Mouse (Mus musculus): ENCODE measurements at regions not wholly inside any gene's neighbourhood (a gene's known extent, or its start where the extent isn't known, plus 50 kb on each side); places are given as distances from the start of the nearest gene placed in this dataset.
"Not testable (repeated sequence)": the region's sequence is repeated elsewhere in the genome, so short reads cannot be mapped to it uniquely, and the experiment has no call there.

- DNase-seq (ENCODE audit: low read depth, low spot score), result no peak
Observed at GRCm38 (mm10) chr1:165017793-165018192, 82.5 kb upstream of the Xcl1 start.

GRCm38 (mm10) chr1:165014328-165014727 lies 79.0 kb upstream of the Xcl1 start:
- DNase-seq (ENCODE audit: low read depth, low spot score), result no peak

- no peak for DNase-seq (ENCODE audit: low read depth, low spot score)
Observed at GRCm38 (mm10) chr1:165013428-165013827, 78.1 kb upstream of the Xcl1 start.

- DNase-seq (ENCODE audit: low read depth, low spot score), result no peak
Observed at GRCm38 (mm10) chr1:165012376-165012775, 77.0 kb upstream of the Xcl1 start.

- no peak for DNase-seq (ENCODE audit: low read depth, low spot score)
Observed at GRCm38 (mm10) chr1:164999515-164999914, 64.2 kb upstream of the Xcl1 start.

- DNase-seq (ENCODE audit: low read depth, low spot score), result no peak
Observed at GRCm38 (mm10) chr1:164998621-164999020, 63.3 kb upstream of the Xcl1 start.

GRCm38 (mm10) chr1:164997660-164998059 lies 62.3 kb upstream of the Xcl1 start:
- DNase-seq (ENCODE audit: low read depth, low spot score), result no peak

GRCm38 (mm10) chr1:164994247-164994660 lies 58.9 kb upstream of the Xcl1 start:
- DNase-seq (ENCODE audit: low read depth, low spot score), result no peak

GRCm38 (mm10) chr1:164993175-164993875 lies 58.0 kb upstream of the Xcl1 start:
- DNase-seq (ENCODE audit: low read depth, low spot score), result not testable (repeated sequence)

- no peak for DNase-seq (ENCODE audit: low read depth, low spot score)
Observed at GRCm38 (mm10) chr1:164988982-164989381, 53.7 kb upstream of the Xcl1 start.

GRCm38 (mm10) chr1:164988191-164988590 lies 52.9 kb upstream of the Xcl1 start:
- no peak for DNase-seq (ENCODE audit: low read depth, low spot score)

- DNase-seq (ENCODE audit: low read depth, low spot score), result not testable (repeated sequence)
Observed at GRCm38 (mm10) chr1:164985521-164985920, 50.2 kb upstream of the Xcl1 start.

Data from brain, embryonic 18.5 days (tissue).